Mouse (Mus musculus): Measurements from ENCODE around the gene Tnik. TPM values are rescaled to one million over a fixed set of nuclear protein-coding genes. Genes with fewer than 3 reads are reported as not detected.
A peak's percentile ranks its signal among the peaks of the same experiment; 100 is the strongest.

Tnik gene
- polyA plus RNA-seq, 1 experiment: 2.3 TPM

DNA sequence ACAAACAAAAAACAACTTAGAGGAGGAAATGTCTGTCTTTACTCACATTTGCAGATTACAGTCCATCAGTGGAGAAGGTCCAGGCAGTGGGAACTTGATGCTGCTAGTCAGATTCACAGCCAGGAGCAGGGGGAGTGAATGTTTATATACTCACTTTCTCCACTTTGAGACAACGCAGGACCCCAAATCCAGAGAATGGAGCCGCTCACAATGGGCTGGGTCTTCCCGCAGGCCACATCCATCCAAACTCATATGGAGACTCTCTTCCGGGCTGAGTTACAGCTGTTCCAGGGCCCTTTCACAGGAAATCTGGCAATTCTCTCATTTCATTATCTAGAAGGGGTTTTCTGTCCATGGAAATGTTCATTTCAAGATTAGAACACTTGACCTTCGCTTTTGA, 277.1 kb downstream of the Tnik start:
- Histone ChIP-seq H3K27ac (ENCODE audit: insufficient read depth, low read length) (no peak overlapping the region), H3K4me1 (ENCODE audit: control insufficient read depth, insufficient read depth, low read length) (no peaks in the 10 kb centered on the region), H3K9me3 (replicated peaks; ENCODE audit: control insufficient read depth, insufficient read depth, low read length, poor library complexity, severe bottlenecking) (no peaks in the 10 kb centered on the region), H3K27me3 (ENCODE audit: control insufficient read depth, insufficient read depth, low read length, poor library complexity, severe bottlenecking) (no peaks in the 10 kb centered on the region), H3K4me3 (ENCODE audit: low read depth, low read length) (no peak overlapping the region), H3K9ac (ENCODE audit: low read depth, poor library complexity, severe bottlenecking) (no peak overlapping the region), H3K36me3 (ENCODE audit: control insufficient read depth, insufficient read depth, low read length, poor library complexity, severe bottlenecking) (no peaks in the 10 kb centered on the region)
- no peak for TF ChIP-seq CTCF (IDR thresholded peaks at IDR 0.05; ENCODE audit: low read depth, low read length)
- TF ChIP-seq POLR2A (IDR thresholded peaks at IDR 0.05; ENCODE audit: insufficient read depth, low read length): no peak
- no peak for TF ChIP-seq EP300 (IDR thresholded peaks at IDR 0.05; ENCODE audit: insufficient read depth, low read depth, low read length)

DNA sequence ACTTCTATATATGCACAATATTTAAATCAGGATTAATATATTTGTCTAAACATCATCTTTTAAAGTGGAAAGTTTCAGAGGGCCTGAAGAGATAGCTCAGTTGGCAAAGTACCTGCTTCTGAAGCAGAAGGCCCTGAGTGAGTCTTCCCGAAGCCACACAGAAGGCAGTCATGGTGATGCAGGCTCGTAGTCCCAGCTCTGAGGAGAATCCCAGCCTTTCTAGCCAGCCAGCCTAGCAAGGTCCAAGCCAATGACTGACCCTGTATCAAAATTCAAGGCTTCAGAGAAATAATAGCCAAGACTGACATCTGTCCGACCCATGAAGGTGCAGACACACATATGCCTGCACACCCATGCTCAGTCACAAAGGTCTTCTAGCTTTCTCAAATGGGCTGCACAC, 279.9 kb downstream of the Tnik start:
- no peak overlapping the region for H3K9ac ChIP-seq (ENCODE audit: low read depth, poor library complexity, severe bottlenecking)
- H3K27ac ChIP-seq (ENCODE audit: insufficient read depth, low read length): no peak overlapping the region
- no peaks in the 10 kb centered on the region for H3K9me3 ChIP-seq (replicated peaks; ENCODE audit: control insufficient read depth, insufficient read depth, low read length, poor library complexity, severe bottlenecking)
- H3K4me3 ChIP-seq (ENCODE audit: low read depth, low read length): no peak overlapping the region
- no peaks in the 10 kb centered on the region for H3K36me3 ChIP-seq (ENCODE audit: control insufficient read depth, insufficient read depth, low read length, poor library complexity, severe bottlenecking)
- H3K27me3 ChIP-seq (ENCODE audit: control insufficient read depth, insufficient read depth, low read length, poor library complexity, severe bottlenecking): no peaks in the 10 kb centered on the region
- H3K4me1 ChIP-seq (ENCODE audit: control insufficient read depth, insufficient read depth, low read length): no peaks in the 10 kb centered on the region
- no peak for TF ChIP-seq CTCF (IDR thresholded peaks at IDR 0.05; ENCODE audit: low read depth, low read length)
- TF ChIP-seq EP300 (IDR thresholded peaks at IDR 0.05; ENCODE audit: insufficient read depth, low read depth, low read length): no peak

DNA sequence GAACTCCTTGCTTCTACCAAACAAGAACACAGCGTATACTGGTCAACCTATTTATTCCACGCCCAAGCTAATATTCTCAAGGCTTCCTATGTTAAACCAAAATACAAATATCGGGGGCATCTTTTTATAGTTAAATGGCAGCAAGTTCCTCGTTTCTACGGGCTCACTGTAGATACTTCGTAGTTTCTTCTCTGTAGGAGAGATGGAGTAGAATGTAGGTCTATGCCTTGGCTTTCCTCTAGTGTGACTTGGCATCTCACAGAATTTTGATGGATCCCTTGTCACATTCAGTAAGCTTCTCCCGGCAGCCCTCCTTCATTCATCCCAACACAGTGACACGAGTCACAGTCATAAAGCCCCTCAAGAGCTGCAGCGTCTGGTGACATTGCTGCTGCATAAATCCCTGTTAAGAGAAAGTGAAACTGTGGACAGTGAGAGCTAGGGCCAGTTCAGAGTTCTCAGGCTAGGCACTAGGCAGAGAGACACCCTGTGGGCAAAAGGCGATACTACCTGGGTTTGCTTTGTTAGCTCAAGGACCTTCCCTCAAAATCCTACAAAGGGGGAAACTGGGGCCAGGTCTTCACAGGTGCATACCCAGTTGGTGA, 280.5 kb downstream of the Tnik start:
- Histone ChIP-seq H3K4me3 (ENCODE audit: low read depth, low read length) (no peak overlapping the region), H3K4me1 (ENCODE audit: control insufficient read depth, insufficient read depth, low read length) (no peaks in the 10 kb centered on the region), H3K9me3 (replicated peaks; ENCODE audit: control insufficient read depth, insufficient read depth, low read length, poor library complexity, severe bottlenecking) (no peaks in the 10 kb centered on the region), H3K36me3 (ENCODE audit: control insufficient read depth, insufficient read depth, low read length, poor library complexity, severe bottlenecking) (no peaks in the 10 kb centered on the region), H3K27ac (ENCODE audit: insufficient read depth, low read length) (no peak overlapping the region), H3K9ac (ENCODE audit: low read depth, poor library complexity, severe bottlenecking) (no peak overlapping the region), H3K27me3 (ENCODE audit: control insufficient read depth, insufficient read depth, low read length, poor library complexity, severe bottlenecking) (no peaks in the 10 kb centered on the region)
- TF ChIP-seq CTCF (IDR thresholded peaks at IDR 0.05; ENCODE audit: low read depth, low read length): peak; percentile 36
- no peak for TF ChIP-seq EP300 (IDR thresholded peaks at IDR 0.05; ENCODE audit: insufficient read depth, low read depth, low read length)
- TF ChIP-seq POLR2A (IDR thresholded peaks at IDR 0.05; ENCODE audit: insufficient read depth, low read length): no peak

DNA sequence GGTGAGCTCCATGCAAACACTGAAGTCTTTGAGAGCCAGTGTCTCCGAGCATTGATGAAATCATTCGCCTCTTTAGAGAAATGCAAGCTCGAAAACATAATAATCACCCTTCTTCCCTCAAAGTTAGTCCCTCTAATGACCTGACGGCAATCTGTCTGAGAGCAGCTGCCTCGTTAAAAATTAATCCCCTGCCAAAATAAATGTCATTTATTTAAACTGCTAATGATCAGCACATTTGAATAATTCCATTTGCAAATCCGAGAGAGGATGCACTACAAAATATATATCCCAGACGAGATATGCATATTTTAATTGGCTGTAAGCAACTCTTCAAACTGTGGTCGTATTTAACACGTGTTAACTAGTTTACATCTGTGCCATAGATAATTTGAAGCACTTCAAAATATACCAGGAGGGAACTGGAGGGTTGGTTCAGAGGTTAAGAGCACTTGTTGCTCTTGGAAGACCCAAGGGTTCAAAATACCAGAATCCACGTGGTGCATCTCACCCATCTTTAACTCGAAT, 281.4 kb downstream of the Tnik start:
- Histone ChIP-seq H3K4me3 (ENCODE audit: low read depth, low read length) (no peak overlapping the region), H3K27ac (ENCODE audit: insufficient read depth, low read length) (no peak overlapping the region), H3K4me1 (ENCODE audit: control insufficient read depth, insufficient read depth, low read length) (no peaks in the 10 kb centered on the region), H3K9ac (ENCODE audit: low read depth, poor library complexity, severe bottlenecking) (no peak overlapping the region), H3K27me3 (ENCODE audit: control insufficient read depth, insufficient read depth, low read length, poor library complexity, severe bottlenecking) (no peaks in the 10 kb centered on the region), H3K36me3 (ENCODE audit: control insufficient read depth, insufficient read depth, low read length, poor library complexity, severe bottlenecking) (no peaks in the 10 kb centered on the region), H3K9me3 (replicated peaks; ENCODE audit: control insufficient read depth, insufficient read depth, low read length, poor library complexity, severe bottlenecking) (no peaks in the 10 kb centered on the region)
- TF ChIP-seq EP300 (IDR thresholded peaks at IDR 0.05; ENCODE audit: insufficient read depth, low read depth, low read length) (no peak), CTCF (IDR thresholded peaks at IDR 0.05; ENCODE audit: low read depth, low read length) (no peak), POLR2A (IDR thresholded peaks at IDR 0.05; ENCODE audit: insufficient read depth, low read length) (no peak)

GRCm38 (mm10) chr3:28547965-28548730, 285.1 kb downstream of the Tnik start:
- no peak overlapping the region for H3K27ac ChIP-seq (ENCODE audit: insufficient read depth, low read length)
- H3K36me3 ChIP-seq (ENCODE audit: control insufficient read depth, insufficient read depth, low read length, poor library complexity, severe bottlenecking): no peaks in the 10 kb centered on the region
- no peaks in the 10 kb centered on the region for H3K4me1 ChIP-seq (ENCODE audit: control insufficient read depth, insufficient read depth, low read length)
- H3K9ac ChIP-seq (ENCODE audit: low read depth, poor library complexity, severe bottlenecking): no peak overlapping the region
- no peak overlapping the region for H3K4me3 ChIP-seq (ENCODE audit: low read depth, low read length)
- no peaks in the 10 kb centered on the region for H3K27me3 ChIP-seq (ENCODE audit: control insufficient read depth, insufficient read depth, low read length, poor library complexity, severe bottlenecking)
- H3K9me3 ChIP-seq (replicated peaks; ENCODE audit: control insufficient read depth, insufficient read depth, low read length, poor library complexity, severe bottlenecking): no peaks in the 10 kb centered on the region
- TF ChIP-seq EP300 (IDR thresholded peaks at IDR 0.05; ENCODE audit: insufficient read depth, low read depth, low read length) (no peak), POLR2A (IDR thresholded peaks at IDR 0.05; ENCODE audit: insufficient read depth, low read length) (no peak), CTCF (IDR thresholded peaks at IDR 0.05; ENCODE audit: low read depth, low read length) (no peak)

DNA sequence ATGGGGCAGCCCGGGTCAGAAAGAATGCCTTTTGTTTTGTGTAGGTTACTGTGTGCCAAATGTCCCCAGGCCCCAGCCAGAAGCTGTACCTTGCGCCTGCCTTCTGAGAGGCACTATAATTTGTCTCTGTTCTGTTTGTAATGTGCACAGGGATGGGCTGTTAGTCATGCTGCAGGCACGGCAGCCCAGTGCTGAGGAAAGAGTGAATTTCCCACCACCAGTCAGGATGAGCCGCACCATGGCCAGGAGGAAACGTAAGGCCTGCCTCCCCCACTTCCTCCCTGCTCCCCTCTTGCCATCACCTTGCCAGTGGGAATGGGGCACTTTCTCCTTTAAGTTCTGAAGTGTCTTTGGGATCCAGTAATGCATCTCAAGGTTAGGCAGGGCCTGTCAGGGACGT, 286.4 kb downstream of the Tnik start:
- Histone ChIP-seq H3K27me3 (ENCODE audit: control insufficient read depth, insufficient read depth, low read length, poor library complexity, severe bottlenecking) (no peaks in the 10 kb centered on the region), H3K9ac (ENCODE audit: low read depth, poor library complexity, severe bottlenecking) (no peak overlapping the region), H3K36me3 (ENCODE audit: control insufficient read depth, insufficient read depth, low read length, poor library complexity, severe bottlenecking) (no peaks in the 10 kb centered on the region), H3K9me3 (replicated peaks; ENCODE audit: control insufficient read depth, insufficient read depth, low read length, poor library complexity, severe bottlenecking) (no peaks in the 10 kb centered on the region), H3K4me1 (ENCODE audit: control insufficient read depth, insufficient read depth, low read length) (no peaks in the 10 kb centered on the region), H3K27ac (ENCODE audit: insufficient read depth, low read length) (no peak overlapping the region), H3K4me3 (ENCODE audit: low read depth, low read length) (no peak overlapping the region)
- TF ChIP-seq CTCF (IDR thresholded peaks at IDR 0.05; ENCODE audit: low read depth, low read length) (no peak), POLR2A (IDR thresholded peaks at IDR 0.05; ENCODE audit: insufficient read depth, low read length) (no peak), EP300 (IDR thresholded peaks at IDR 0.05; ENCODE audit: insufficient read depth, low read depth, low read length) (no peak)
